In the genomic region with DNA sequence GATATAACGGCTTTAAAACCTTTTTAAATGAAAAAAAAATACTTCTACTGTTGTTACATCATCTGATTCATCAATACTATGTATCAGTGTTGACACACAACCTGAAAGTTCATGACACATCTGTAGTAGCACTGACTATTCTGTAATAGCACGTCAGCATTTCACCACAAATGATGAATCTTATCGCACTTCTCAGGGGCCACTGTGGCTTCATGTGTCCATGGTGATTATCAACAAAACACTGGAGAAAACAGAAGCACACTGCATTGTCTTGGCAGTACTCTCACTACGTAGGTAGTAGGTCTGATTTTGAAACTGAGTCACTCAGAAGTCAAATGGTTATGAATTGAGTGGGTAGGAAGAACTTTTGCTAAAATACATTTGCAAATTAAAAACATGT, we compare ENCODE assay signal across 18 mouse cellular contexts.
DNase-seq lines count a peak whose midpoint lies in the region; TF ChIP-seq lines count a peak whose summit lies in the region.
"Had no signal": no experiment of that assay in that cellular context is flagged by ENCODE, and none has a peak within 500 bp of the region (broad histone marks: within the 10 kb centered on the region; RNA-seq: fewer than 3 reads in every experiment).

No protein-coding gene starts in this region.

- DNase-seq in 416B (ENCODE audit: low read depth) (peak; percentile 87), MN1 (ENCODE audit: low spot score) (no peak)
- peak; percentile 43 for DNase-seq in CD4-positive, CD25-positive, alpha-beta regulatory T cell, adult 2 months (ENCODE audit: low read depth, low spot score)
- peak; percentile 71 for DNase-seq in induced T-regulatory cell, adult 2 months (ENCODE audit: low read depth)
- DNase-seq in right cerebral cortex, postnatal 4 days = no peak
- DNase-seq in layer of hippocampus, adult 18-20 months (ENCODE audit: low spot score in 2 of 2) = no peak
- DNase-seq in gastrocnemius, adult 8-10 months (ENCODE audit: low spot score in 2 of 2) = no peak
- DNase-seq: adrenal gland, adult 2 months; cerebellum, postnatal 14 days; kidney, adult 2 months; left cerebral cortex, postnatal 4 days; right cerebral cortex, adult 18-20 months; thymus, adult 18-20 months had no signal

- no peak overlapping the region for H3K4me3 ChIP-seq in embryonic fibroblast, embryonic 13.5 days (ENCODE audit: insufficient read depth, low read length)
- H3K4me3 ChIP-seq: forebrain, embryonic 15.5 days; heart, embryonic 13.5 days; midbrain, embryonic 15.5 days had no signal

- peak overlapping the region; percentile 47; the same call in 1 of the 2 replicates for H3K27ac ChIP-seq in embryonic fibroblast, embryonic 13.5 days (ENCODE audit: insufficient read depth, low read length)
- H3K27ac ChIP-seq: forebrain, embryonic 15.5 days; heart, embryonic 13.5 days; hindbrain, postnatal 0 days; midbrain, embryonic 15.5 days had no signal

- TF ChIP-seq CTCF in embryonic fibroblast, embryonic 13.5 days (IDR thresholded peaks at IDR 0.05; ENCODE audit: borderline replicate concordance, insufficient read depth, low read length) = no peak

- H3K4me1 ChIP-seq in embryonic fibroblast, embryonic 13.5 days (ENCODE audit: control insufficient read depth, insufficient read depth, low read length) = peaks cover 2% of the 10 kb centered on the region; the same call in 1 of the 2 replicates
- H3K4me1 ChIP-seq: midbrain, embryonic 15.5 days had no signal

- TF ChIP-seq POLR2A in embryonic fibroblast, embryonic 13.5 days (IDR thresholded peaks at IDR 0.05; ENCODE audit: low read depth, low read length) = no peak

Comparison
In these comparisons a context has a peak if more than half of its experiments do, and no peak if none do; other contexts are left out.
1. DNase-seq: peak in 416B (single experiment), CD4-positive, CD25-positive, alpha-beta regulatory T cell, adult 2 months (single experiment) and induced T-regulatory cell, adult 2 months (single experiment); none in right cerebral cortex, postnatal 4 days (single experiment), layer of hippocampus, adult 18-20 months (0 of 2), gastrocnemius, adult 8-10 months (0 of 2) and MN1 (single experiment).